Mouse (Mus musculus): ENCODE measurements around the gene Gstp2. TPM values are rescaled to one million over a fixed set of nuclear protein-coding genes. Genes with fewer than 3 reads are reported as not detected.
"Not testable (repeated sequence)": the region's sequence is repeated elsewhere in the genome, so short reads cannot be mapped to it uniquely, and the experiment has no call there.

Gene Gstp2
- total RNA-seq, 2 experiments from 2014 or later, result 87.8 to 116 TPM

- intact Hi-C loops (cut with DNase I), result no loop called here
- no peak for DNase-seq (ENCODE audit: low spot score)
These were observed 6.8 kb upstream of the Gstp2 start for GRCm38 (mm10) chr19:4052516-4053030.

- DNase-seq (ENCODE audit: low spot score), result no peak
These were observed 6.1 kb upstream of the Gstp2 start for GRCm38 (mm10) chr19:4051741-4052515.

DNA sequence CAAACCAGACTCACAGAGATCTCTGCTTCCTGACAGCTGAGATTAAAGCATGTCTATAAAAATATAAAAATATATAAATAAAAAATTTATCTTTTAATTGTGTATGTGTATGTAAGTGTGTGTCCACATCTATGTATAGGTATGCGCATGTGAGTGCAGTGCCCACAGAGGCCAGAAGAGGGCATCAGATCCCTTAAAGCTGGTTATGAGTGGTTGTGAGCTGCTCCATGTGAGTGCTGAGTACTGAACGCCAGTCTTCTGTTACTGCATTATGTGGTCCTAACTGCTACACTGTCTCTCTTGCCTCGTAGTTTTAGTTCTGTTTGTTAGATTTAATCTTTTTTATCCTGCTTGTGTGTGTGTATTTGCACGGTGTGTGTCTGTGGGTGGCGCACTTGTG, 5.2 kb upstream of the Gstp2 start:
- no peak for DNase-seq (ENCODE audit: low spot score)
- intact Hi-C loops (cut with DNase I), result no loop called here

More at GRCm38 (mm10) chr19:4051741-4052515, 6.1 kb upstream of the Gstp2 start:
- intact Hi-C loops (cut with DNase I), result no loop called here

DNA sequence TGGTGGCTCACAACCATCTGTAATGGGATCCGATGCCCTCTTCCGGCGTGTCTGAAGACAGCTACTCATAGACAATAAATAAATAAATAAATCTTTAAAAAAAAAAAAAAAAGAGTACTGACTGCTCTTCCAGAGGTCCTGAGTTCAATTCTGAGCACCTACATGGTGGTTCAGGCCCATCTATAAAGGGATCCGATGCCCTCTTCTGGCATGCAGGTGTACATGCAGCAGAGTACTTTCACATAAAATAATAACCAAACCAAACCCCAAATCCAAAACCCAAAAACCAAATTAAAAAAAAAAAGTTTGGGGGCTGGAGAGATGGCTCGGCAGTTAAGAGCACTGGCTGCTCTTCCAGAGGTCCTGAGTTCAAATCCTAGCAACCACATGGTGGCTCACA, 3.2 kb upstream of the Gstp2 start:
- intact Hi-C loops (cut with DNase I), result not testable (repeated sequence)

GRCm38 (mm10) chr19:4047859-4048258, 2.0 kb upstream of the Gstp2 start:
- DNase-seq (ENCODE audit: low spot score), result peak; percentile 37
- intact Hi-C loops (cut with DNase I), result loop anchor here (1.0 kb wide), 1 partner anchor 29 kb away; no protein-coding TSS in a partner anchor

More for the DNA sequence above, 3.2 kb upstream of the Gstp2 start:
- DNase-seq (ENCODE audit: low spot score), result not testable (repeated sequence)

DNA sequence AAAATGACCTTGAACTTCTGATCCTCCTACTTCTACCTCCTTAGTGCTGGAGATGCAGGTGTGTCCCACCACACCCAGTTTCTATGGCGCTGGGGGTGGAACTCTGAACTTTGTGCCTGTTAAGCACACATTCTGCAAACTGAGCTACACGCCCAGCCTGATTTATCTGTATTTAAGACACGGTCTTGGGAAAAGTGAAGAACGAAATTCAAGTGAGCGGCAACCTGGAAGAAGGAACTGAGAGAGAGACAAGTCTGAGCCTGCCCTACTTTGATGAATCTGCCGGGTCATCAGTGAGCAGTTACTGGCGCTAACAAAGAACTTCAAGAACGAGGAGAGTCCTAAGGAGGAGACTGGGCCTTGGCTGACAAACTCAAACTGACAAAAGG, 1.0 kb upstream of the Gstp2 start:
- intact Hi-C loops (cut with DNase I), result no loop called here
- DNase-seq (ENCODE audit: low spot score), result no peak

- DNase-seq (ENCODE audit: low spot score); intact Hi-C loops (cut with DNase I): not testable (repeated sequence)
These were observed 1.7 kb downstream of the Gstp2 start for GRCm38 (mm10) chr19:4044109-4044508.

DNA sequence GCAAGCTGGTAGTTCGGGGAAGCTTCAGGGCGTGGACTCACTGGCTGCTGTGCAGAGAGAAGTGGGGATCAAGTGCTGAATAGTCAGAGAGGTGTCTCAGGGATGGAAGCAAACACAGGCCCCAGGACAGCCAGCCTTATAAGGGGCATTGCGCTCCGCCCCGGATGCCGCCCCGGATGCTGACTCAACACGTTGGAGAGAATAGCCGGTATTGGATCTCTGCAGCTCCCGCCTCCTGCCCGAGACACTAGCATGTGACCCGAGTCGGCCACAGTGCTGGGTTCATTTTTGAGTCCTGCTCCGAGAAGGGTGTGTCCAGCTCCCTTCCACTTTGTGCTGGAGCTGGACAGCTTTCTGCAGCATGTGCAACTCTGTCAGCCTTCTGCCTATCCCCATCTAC, 3.7 kb downstream of the Gstp2 start:
- peak; percentile 35 for DNase-seq (ENCODE audit: low spot score)
- intact Hi-C loops (cut with DNase I), result no loop called here

DNA sequence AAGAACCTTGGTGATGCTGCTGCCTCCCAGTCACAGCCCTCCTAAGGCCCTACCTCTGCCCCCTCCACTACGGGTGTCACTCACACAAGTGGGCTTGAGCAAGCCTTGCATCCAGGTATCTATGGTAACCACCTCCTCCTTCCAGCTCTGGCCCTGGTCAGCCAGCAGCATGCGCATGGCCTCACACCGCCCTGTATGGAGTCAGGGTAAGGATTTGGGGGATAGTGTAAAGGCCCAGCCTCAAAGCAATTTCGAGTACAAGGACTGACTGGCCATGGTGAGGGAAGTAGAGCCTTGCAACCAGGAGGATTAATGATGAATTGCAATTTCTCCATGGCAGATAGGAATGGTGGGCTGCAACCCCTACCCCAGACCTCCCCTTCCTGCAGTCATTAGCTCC, 4.3 kb downstream of the Gstp2 start:
- intact Hi-C loops (cut with DNase I); DNase-seq (ENCODE audit: low spot score): not testable (repeated sequence)

- intact Hi-C loops (cut with DNase I), result not testable (repeated sequence)
These were observed 4.9 kb downstream of the Gstp2 start for GRCm38 (mm10) chr19:4040941-4041340.

DNA sequence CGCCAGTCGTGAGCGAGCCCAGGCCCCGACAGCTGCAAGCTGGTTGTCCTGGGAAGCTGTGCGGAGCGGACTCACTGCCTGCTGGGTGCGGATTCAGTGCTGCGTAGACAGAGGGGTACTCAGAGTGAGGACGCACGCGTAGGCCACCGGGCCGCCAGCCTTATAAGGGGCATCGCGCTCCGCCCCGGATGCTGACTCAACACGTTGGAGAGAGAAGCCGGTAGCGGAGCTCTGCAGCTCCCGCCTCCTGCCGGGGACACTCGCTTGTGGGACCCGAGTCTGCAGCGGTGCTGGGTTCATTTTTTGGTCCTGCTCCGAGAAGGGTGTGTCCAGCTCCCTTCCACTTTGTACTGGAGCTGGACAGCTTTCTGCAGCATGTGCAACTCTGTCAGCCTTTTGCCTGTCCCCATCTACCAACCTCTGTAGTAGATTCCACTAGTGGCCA, 8.0 kb downstream of the Gstp2 start, which contains the start of gene Gstp1:
Gene Gstp1, minus strand, starts transcription at position 198 of the 445 bp plus-strand sequence.
- intact Hi-C loops (cut with DNase I), result no loop called here

More at GRCm38 (mm10) chr19:4040941-4041340, 4.9 kb downstream of the Gstp2 start:
- DNase-seq (ENCODE audit: low spot score), result not testable (repeated sequence)

DNA sequence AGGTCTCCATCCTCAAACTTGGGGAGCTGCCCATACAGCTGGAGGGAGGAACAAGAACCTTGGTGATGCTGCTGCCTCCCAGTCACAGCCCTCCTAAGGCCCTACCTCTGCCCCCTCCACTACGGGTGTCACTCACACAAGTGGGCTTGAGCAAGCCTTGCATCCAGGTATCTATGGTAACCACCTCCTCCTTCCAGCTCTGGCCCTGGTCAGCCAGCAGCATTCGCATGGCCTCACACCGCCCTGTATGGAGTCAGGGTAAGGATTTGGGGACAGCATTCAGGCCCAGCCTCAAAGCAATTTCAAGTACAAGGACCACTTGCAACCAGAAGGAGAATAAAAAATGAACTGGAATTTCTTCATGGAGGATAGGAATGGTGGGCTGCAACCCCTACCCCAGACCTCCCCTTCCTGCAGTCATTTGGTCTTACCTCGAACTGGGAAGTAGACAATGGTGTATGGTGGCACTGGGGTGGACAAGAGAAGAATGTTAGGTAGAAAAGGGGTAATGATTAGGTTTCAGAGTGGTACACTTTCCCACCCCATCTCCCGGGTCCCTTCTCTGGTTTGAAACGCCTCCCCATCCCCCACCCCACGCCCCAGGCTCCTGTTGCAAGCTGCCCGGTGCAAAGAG, 8.6 kb downstream of the Gstp2 start:
- intact Hi-C loops (cut with DNase I); DNase-seq (ENCODE audit: low spot score): not testable (repeated sequence)

More for the DNA sequence above, 8.0 kb downstream of the Gstp2 start, which contains the start of gene Gstp1:
- DNase-seq (ENCODE audit: low spot score), result peak; percentile 88

GRCm38 (mm10) chr19:4036327-4037045, 9.3 kb downstream of the Gstp2 start:
- no peak for DNase-seq (ENCODE audit: low spot score)
- intact Hi-C loops (cut with DNase I), result no loop called here

- intact Hi-C loops (cut with DNase I), result no loop called here
- no peak for DNase-seq (ENCODE audit: low spot score)
These were observed 12.1 kb downstream of the Gstp2 start for GRCm38 (mm10) chr19:4033742-4034141.

- no peak for DNase-seq (ENCODE audit: low spot score)
- intact Hi-C loops (cut with DNase I), result no loop called here
These were observed 12.5 kb downstream of the Gstp2 start for GRCm38 (mm10) chr19:4033298-4033697.

GRCm38 (mm10) chr19:4032668-4033067, 13.2 kb downstream of the Gstp2 start:
- no peak for DNase-seq (ENCODE audit: low spot score)
- intact Hi-C loops (cut with DNase I), result no loop called here

GRCm38 (mm10) chr19:4027576-4027975, 18.2 kb downstream of the Gstp2 start:
- DNase-seq (ENCODE audit: low spot score), result no peak
- intact Hi-C loops (cut with DNase I), result no loop called here

DNA sequence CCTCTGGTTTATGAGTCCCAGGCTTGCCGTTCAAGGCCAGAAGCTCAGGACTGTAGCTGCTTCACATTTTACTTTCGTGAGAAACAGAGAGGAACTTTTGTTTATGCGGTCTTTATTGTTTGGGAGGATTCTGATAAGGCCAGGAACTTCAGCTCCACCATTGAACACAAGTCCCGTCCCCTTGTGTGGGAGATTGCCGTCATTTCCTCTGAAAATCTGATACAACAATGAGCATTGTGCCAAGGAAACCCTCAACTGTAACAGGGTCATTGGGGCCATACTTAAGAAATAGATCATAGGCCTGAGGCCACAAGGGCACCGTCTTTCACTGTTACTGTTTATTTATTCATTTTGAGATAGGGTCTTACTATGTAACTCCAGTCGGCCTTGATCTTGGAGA, 22.6 kb downstream of the Gstp2 start:
- intact Hi-C loops (cut with DNase I), result no loop called here
- DNase-seq (ENCODE audit: low spot score), result no peak

GRCm38 (mm10) chr19:4018743-4019583, 26.9 kb downstream of the Gstp2 start:
- peak; percentile 71 for DNase-seq (ENCODE audit: low spot score)
- intact Hi-C loops (cut with DNase I), result loop anchor here (1.0 to 5.0 kb wide), 2 partner anchors 29 to 208 kb away; no protein-coding TSS in a partner anchor

Data from heart, postnatal 25 days (tissue).